Mouse (Mus musculus) right cerebral cortex, adult 2 months (tissue): ENCODE results near the gene AV320801.
"Not testable (repeated sequence)": the region's sequence is repeated elsewhere in the genome, so short reads cannot be mapped to it uniquely, and the experiment has no call there.

Experiments used
- DNase-seq, 2 experiments: peaks; one replicate each; pipeline ENCODE4 v3.0.0; 2021 to 2022; ENCODE audit warnings: low spot score in 2 of 2

AV320801 gene

DNA sequence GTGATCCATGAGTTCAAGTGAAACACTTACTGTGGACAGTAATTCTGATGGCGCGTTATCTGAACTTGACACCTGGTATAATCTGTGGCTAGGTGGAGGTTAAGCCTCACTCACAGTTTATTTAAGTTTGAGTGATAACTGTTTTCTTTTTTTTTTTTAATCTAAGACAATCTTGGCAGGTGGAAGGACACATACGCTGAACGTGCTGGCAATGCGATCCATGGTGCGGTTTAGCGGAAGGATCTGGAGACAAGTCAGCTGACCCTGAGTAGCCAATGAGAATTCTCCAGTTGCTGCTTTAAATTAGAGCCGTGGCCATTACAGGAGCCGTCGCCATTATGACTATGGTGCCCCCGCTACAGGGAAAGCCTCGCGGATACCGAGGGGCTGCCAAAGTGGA lies at the start of gene AV320801:
Gene AV320801 (plus strand): TSS at position 301 of the 400 bp plus-strand sequence.
- DNase-seq = not testable (repeated sequence)

DNA sequence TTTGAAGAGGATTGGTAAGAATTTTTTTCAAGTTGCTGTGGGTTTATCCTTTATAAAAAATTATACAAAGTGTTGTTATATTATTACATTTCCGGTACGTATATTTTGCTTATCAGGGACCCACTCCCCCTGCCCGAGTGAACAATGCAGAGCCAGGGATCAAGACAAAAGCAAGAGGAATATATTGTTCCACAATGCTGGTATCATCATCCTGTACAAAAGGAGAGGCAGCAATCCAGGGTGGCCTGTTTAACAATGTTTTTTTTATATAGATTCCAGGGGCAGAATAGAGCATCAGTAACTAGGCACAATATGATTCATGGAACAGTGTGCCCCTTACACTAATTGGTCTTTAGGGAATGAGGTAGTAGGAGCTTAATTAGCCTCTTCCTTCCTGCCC lies 30.2 kb upstream of the AV320801 start:
- not testable (repeated sequence) for DNase-seq

DNA sequence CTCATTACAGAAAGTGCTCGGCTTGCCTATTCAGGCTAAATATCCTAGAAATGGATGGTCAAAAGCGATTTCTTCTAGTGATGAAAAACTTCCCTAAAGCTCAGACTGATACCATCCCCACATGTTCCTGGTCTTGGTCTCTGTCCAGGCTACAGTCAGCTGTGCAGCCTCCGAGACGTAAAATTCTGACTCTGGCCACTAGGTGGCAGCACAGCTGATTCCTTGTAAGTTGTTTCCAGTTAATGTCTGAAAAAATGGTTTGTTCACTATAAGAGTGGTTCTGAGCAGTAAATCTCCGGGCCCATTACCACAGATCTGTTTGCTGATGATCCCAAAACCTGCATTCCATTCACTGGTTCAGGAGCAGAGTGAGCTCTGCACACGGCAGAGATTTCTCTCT lies 12.5 kb upstream of the AV320801 start:
- DNase-seq = not testable (repeated sequence)

DNA sequence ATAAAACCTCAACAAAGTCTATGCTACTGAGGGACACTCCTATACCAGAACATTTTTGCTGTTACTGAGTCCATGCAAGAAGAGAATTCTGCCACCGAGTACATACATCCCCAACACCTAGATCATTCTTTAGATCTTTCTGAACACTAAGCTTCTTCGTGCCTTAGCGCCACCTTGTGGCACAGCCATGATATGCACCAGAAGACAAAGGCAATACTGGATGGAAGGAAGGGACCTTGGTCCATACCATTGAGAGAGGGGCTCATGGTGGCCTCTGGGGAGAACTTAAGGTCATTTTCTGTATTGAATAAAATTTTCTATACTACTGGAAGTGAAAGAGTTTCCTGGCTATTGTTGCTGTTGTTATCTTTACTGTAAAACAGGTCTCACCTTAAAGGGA lies 11.2 kb upstream of the AV320801 start:
- DNase-seq = not testable (repeated sequence)
